Mouse (Mus musculus): Measurements from ENCODE around the gene Pitpnc1. TPM values are rescaled to one million over a fixed set of nuclear protein-coding genes. Genes with fewer than 3 reads are reported as not detected.

Pitpnc1 gene
- polyA plus RNA-seq, 1 experiment from 2014 or later, result 16.2 TPM

DNA sequence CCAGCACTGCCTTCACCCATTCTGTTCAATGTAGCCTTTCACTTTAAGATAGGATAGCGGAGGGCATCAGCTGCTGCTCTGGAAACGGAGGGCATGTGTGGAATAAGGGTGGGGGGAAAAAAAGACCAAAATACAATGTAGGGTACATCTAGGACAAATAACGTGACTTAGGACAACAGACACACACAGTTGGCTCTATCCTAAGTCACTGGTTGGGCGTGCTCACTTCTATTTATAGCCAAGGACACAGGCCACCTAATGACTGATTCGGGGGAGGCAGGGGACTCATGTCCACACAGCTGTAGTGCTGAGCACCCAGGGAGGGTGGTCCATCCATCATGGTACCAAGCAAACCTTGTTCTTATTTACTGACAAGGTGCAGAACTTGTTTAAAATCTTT is 245.2 kb downstream of the Pitpnc1 start:
- Histone ChIP-seq H3K9ac (ENCODE audit: low read length) (no peak overlapping the region), H3K4me3 (ENCODE audit: low read length) (no peak overlapping the region), H3K27ac (ENCODE audit: low read length) (no peak overlapping the region), H3K9me3 (ENCODE audit: control insufficient read depth, low read length) (no peaks in the 10 kb centered on the region), H3K4me1 (replicated peaks; ENCODE audit: control insufficient read depth, insufficient read depth, low read length) (no peaks in the 10 kb centered on the region; the same call in 1 of the 2 replicates), H3K4me2 (ENCODE audit: low read depth, low read length) (no peak overlapping the region), H3K27me3 (ENCODE audit: control insufficient read depth, insufficient read depth, low read depth, low read length) (no peaks in the 10 kb centered on the region), H3K36me3 (ENCODE audit: control insufficient read depth, insufficient read depth, low read length) (no peaks in the 10 kb centered on the region)
- no peak; the same call in 1 of the 2 replicates for ATAC-seq (ENCODE audit: low read depth)
- 72% methylated on average over 5 of the region's 5 CpGs for WGBS

DNA sequence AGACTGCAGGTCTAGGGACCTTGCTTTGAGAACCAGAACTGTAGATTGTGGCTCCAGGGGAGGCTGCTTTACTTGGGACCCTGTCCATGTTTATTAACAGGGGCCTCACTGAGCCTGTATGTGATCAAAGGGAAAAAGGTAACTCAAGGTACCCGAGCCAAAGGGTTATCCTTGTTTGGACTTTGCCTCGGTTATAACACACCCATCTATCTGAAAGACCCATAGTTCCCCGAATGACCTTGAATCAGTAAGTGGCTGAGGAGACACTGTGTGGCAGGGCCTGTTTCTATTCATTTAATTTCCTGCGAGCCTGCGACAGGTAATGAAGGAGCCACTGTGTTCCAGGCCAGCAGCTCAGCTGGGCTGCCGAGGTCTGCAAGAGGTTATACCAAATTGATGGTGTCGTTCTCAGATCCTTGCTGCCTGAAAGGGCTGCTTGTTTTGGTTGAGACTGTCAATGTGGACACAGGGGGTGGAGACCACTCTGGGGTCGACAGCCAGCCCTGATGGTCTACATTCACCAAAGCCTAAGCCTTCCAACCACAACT is 246.8 kb downstream of the Pitpnc1 start:
- WGBS, result 51% methylated on average over 8 of the region's 8 CpGs
- no peaks in the 10 kb centered on the region for H3K9me3 ChIP-seq (ENCODE audit: control insufficient read depth, low read length)
- no peak overlapping the region for H3K4me2 ChIP-seq (ENCODE audit: low read depth, low read length)
- ATAC-seq (ENCODE audit: low read depth), result no peak
- H3K9ac ChIP-seq (ENCODE audit: low read length), result no peak overlapping the region
- H3K36me3 ChIP-seq (ENCODE audit: control insufficient read depth, insufficient read depth, low read length), result no peaks in the 10 kb centered on the region
- H3K27me3 ChIP-seq (ENCODE audit: control insufficient read depth, insufficient read depth, low read depth, low read length), result no peaks in the 10 kb centered on the region
- H3K4me3 ChIP-seq (ENCODE audit: low read length), result no peak overlapping the region
- H3K27ac ChIP-seq (ENCODE audit: low read length), result peak overlapping the region; percentile 34; the same call in 1 of the 2 replicates
- H3K4me1 ChIP-seq (replicated peaks; ENCODE audit: control insufficient read depth, insufficient read depth, low read length), result no peaks in the 10 kb centered on the region; the same call in 1 of the 2 replicates

- H3K4me2 ChIP-seq (ENCODE audit: low read depth, low read length), result no peak overlapping the region
- 55% methylated on average over 1 of the region's 1 CpGs for WGBS
- no peak for ATAC-seq (ENCODE audit: low read depth)
- no peaks in the 10 kb centered on the region for H3K36me3 ChIP-seq (ENCODE audit: control insufficient read depth, insufficient read depth, low read length)
- no peaks in the 10 kb centered on the region; the same call in 1 of the 2 replicates for H3K4me1 ChIP-seq (replicated peaks; ENCODE audit: control insufficient read depth, insufficient read depth, low read length)
- peak overlapping the region; percentile 34; the same call in 1 of the 2 replicates for H3K27ac ChIP-seq (ENCODE audit: low read length)
- H3K4me3 ChIP-seq (ENCODE audit: low read length), result no peak overlapping the region
- no peaks in the 10 kb centered on the region for H3K27me3 ChIP-seq (ENCODE audit: control insufficient read depth, insufficient read depth, low read depth, low read length)
- no peak overlapping the region for H3K9ac ChIP-seq (ENCODE audit: low read length)
- H3K9me3 ChIP-seq (ENCODE audit: control insufficient read depth, low read length), result no peaks in the 10 kb centered on the region
Observed at GRCm38 (mm10) chr11:107223169-107223561, 247.3 kb downstream of the Pitpnc1 start.

DNA sequence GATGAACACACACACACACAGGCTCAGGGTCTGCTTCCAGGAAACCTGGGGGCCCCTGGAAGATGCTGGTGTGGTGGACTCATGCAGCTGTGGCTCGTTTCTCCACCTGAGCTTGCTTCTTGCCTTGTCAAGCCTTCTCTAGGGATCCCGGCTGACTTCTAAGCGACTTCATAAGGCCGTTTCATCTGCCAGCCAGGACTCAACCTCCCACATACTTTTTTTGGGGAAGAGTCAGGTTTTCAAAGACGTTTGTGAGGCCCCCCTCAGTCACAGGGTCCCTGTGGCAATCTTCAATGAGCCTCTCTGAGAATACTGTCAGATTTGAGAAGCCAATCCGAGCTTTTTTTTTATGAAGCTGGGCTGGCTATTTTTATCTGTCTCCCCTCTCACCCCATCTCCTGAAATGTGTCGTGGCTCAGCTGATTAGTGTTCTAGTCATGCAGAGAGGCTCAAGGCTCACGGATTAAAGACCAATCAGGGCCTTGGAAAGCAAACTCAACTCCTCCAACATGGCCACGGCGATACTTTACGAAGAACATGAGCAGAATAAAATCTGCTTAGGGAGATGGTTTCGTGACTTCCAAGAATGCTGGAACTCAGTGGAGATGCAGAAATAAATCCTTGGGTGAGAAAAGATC is 247.8 kb downstream of the Pitpnc1 start:
- Histone ChIP-seq H3K9me3 (ENCODE audit: control insufficient read depth, low read length) (no peaks in the 10 kb centered on the region), H3K4me1 (replicated peaks; ENCODE audit: control insufficient read depth, insufficient read depth, low read length) (no peaks in the 10 kb centered on the region; the same call in 1 of the 2 replicates), H3K36me3 (ENCODE audit: control insufficient read depth, insufficient read depth, low read length) (no peaks in the 10 kb centered on the region), H3K27me3 (ENCODE audit: control insufficient read depth, insufficient read depth, low read depth, low read length) (no peaks in the 10 kb centered on the region), H3K4me2 (ENCODE audit: low read depth, low read length) (no peak overlapping the region), H3K9ac (ENCODE audit: low read length) (no peak overlapping the region), H3K27ac (ENCODE audit: low read length) (no peak overlapping the region), H3K4me3 (ENCODE audit: low read length) (no peak overlapping the region)
- 62% methylated on average over 12 of the region's 12 CpGs for WGBS
- ATAC-seq (ENCODE audit: low read depth), result no peak

- Histone ChIP-seq H3K27me3 (ENCODE audit: control insufficient read depth, insufficient read depth, low read depth, low read length) (no peaks in the 10 kb centered on the region), H3K4me2 (ENCODE audit: low read depth, low read length) (no peak overlapping the region), H3K9ac (ENCODE audit: low read length) (no peak overlapping the region), H3K27ac (ENCODE audit: low read length) (no peak overlapping the region), H3K9me3 (ENCODE audit: control insufficient read depth, low read length) (no peaks in the 10 kb centered on the region), H3K36me3 (ENCODE audit: control insufficient read depth, insufficient read depth, low read length) (no peaks in the 10 kb centered on the region; the same call in 1 of the 2 replicates), H3K4me1 (replicated peaks; ENCODE audit: control insufficient read depth, insufficient read depth, low read length) (no peaks in the 10 kb centered on the region), H3K4me3 (ENCODE audit: low read length) (no peak overlapping the region)
- ATAC-seq (ENCODE audit: low read depth), result no peak
- 83% methylated on average over 9 of the region's 9 CpGs for WGBS
Observed at GRCm38 (mm10) chr11:107215111-107215510, 255.4 kb downstream of the Pitpnc1 start.

DNA sequence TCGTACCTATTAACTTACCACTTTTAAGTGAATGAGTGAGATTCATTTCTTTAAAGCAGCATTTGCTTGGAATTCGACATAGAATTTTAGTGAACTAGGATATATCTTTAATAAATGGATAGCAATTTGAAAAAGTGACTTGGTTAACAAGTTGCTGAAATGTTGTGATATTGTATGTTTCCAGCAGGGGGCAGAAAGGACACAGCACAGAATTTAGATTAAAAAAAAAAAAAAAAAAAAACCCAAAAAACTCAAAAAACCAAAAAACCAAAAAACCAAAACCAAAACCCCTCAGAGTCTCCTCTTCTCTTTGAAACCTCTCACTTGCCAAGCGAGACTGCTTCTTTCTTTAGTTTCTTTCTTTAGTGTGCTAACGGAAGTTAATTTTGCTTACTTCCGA is 256.8 kb downstream of the Pitpnc1 start:
- H3K27ac ChIP-seq (ENCODE audit: low read length), result no peak overlapping the region
- no peak for ATAC-seq (ENCODE audit: low read depth)
- H3K9ac ChIP-seq (ENCODE audit: low read length), result no peak overlapping the region
- no peaks in the 10 kb centered on the region; the same call in none of the 2 replicates for H3K36me3 ChIP-seq (ENCODE audit: control insufficient read depth, insufficient read depth, low read length)
- WGBS, result 65% methylated on average over 5 of the region's 5 CpGs
- no peak overlapping the region for H3K4me3 ChIP-seq (ENCODE audit: low read length)
- no peaks in the 10 kb centered on the region for H3K27me3 ChIP-seq (ENCODE audit: control insufficient read depth, insufficient read depth, low read depth, low read length)
- no peaks in the 10 kb centered on the region for H3K9me3 ChIP-seq (ENCODE audit: control insufficient read depth, low read length)
- H3K4me1 ChIP-seq (replicated peaks; ENCODE audit: control insufficient read depth, insufficient read depth, low read length), result no peaks in the 10 kb centered on the region
- no peak overlapping the region for H3K4me2 ChIP-seq (ENCODE audit: low read depth, low read length)

DNA sequence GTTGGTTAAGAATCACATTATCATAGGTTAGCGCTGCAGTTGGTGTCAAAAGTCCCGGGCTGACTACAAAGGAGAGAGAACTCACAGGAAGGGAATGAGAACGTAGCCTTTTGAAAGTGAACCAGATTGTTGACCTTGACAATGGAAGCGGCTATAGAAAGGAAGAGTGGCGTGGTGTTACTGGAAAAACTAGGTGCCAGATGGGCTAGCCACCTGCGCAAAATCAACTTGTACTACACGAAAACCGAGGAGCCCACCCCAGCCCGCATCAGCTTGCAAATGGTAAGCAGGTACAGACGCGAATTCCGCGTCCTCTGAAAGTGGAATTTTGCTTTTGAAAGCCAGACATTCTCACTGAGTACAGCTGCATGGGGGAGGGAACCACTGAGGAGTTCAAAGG is 260.7 kb downstream of the Pitpnc1 start:
- WGBS, result 79% methylated on average over 13 of the region's 13 CpGs
- H3K36me3 ChIP-seq (ENCODE audit: control insufficient read depth, insufficient read depth, low read length), result no peaks in the 10 kb centered on the region; the same call in 1 of the 2 replicates
- no peak for ATAC-seq (ENCODE audit: low read depth)
- H3K27ac ChIP-seq (ENCODE audit: low read length), result no peak overlapping the region
- no peak overlapping the region for H3K4me2 ChIP-seq (ENCODE audit: low read depth, low read length)
- no peak overlapping the region for H3K9ac ChIP-seq (ENCODE audit: low read length)
- H3K27me3 ChIP-seq (ENCODE audit: control insufficient read depth, insufficient read depth, low read depth, low read length), result no peaks in the 10 kb centered on the region
- no peak overlapping the region for H3K4me3 ChIP-seq (ENCODE audit: low read length)
- no peaks in the 10 kb centered on the region for H3K9me3 ChIP-seq (ENCODE audit: control insufficient read depth, low read length)
- H3K4me1 ChIP-seq (replicated peaks; ENCODE audit: control insufficient read depth, insufficient read depth, low read length), result no peaks in the 10 kb centered on the region

DNA sequence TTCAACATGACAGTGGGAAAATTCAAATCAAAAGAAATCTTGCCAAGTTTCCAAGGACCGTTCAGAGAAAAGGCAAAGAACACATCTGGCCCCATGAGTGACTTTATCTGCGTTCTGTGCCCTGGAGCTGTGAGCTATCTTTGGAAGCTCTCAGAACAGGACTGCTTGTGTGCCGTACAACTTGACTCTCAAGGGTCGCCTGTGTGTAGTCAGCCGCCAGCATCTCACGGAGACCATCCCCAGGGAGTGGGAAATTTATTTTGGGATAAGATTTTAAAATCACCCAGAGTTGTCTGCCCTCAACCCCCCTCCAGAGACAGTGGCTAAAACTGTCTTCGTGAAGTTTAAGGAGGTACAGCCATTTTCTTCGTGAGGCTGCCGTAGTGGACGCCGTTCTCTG is 268.7 kb downstream of the Pitpnc1 start:
- Histone ChIP-seq H3K4me1 (replicated peaks; ENCODE audit: control insufficient read depth, insufficient read depth, low read length) (no peaks in the 10 kb centered on the region), H3K27ac (ENCODE audit: low read length) (no peak overlapping the region), H3K9ac (ENCODE audit: low read length) (no peak overlapping the region), H3K4me2 (ENCODE audit: low read depth, low read length) (no peak overlapping the region), H3K36me3 (ENCODE audit: control insufficient read depth, insufficient read depth, low read length) (no peaks in the 10 kb centered on the region), H3K9me3 (ENCODE audit: control insufficient read depth, low read length) (no peaks in the 10 kb centered on the region), H3K4me3 (ENCODE audit: low read length) (no peak overlapping the region), H3K27me3 (ENCODE audit: control insufficient read depth, insufficient read depth, low read depth, low read length) (no peaks in the 10 kb centered on the region)
- WGBS, result 61% methylated on average over 11 of the region's 11 CpGs
- no peak for ATAC-seq (ENCODE audit: low read depth)

GRCm38 (mm10) chr11:107199281-107199680 is 271.2 kb downstream of the Pitpnc1 start:
- Histone ChIP-seq H3K4me2 (ENCODE audit: low read depth, low read length) (no peak overlapping the region), H3K4me3 (ENCODE audit: low read length) (no peak overlapping the region), H3K4me1 (replicated peaks; ENCODE audit: control insufficient read depth, insufficient read depth, low read length) (no peaks in the 10 kb centered on the region), H3K27me3 (ENCODE audit: control insufficient read depth, insufficient read depth, low read depth, low read length) (no peaks in the 10 kb centered on the region), H3K36me3 (ENCODE audit: control insufficient read depth, insufficient read depth, low read length) (no peaks in the 10 kb centered on the region), H3K9ac (ENCODE audit: low read length) (no peak overlapping the region), H3K9me3 (ENCODE audit: control insufficient read depth, low read length) (no peaks in the 10 kb centered on the region), H3K27ac (ENCODE audit: low read length) (no peak overlapping the region)
- WGBS, result 85% methylated on average over 5 of the region's 5 CpGs
- no peak for ATAC-seq (ENCODE audit: low read depth)
